17 mouse cellular contexts compared by ENCODE assay signal in the genomic region with DNA sequence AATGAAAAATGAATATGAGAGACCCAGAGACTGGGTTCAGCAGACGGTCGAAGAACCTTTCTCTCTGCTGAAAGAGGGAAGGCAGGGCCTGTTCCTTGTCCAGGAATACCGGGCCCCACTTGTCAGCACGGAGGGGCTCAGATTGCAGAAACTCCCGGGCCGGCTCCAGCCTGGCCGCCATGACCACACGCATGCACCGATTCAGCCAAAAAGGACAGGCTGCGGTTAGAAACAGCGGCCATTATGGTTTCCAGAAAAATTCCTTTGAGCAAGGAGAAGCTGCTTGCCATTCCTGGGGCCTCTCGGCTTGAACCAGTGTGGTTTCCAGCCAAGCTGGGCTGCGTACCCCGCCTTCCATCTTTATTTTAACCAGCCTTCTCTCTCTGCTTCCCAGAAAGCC.
DNase-seq lines count a peak whose midpoint lies in the region; ATAC-seq and TF ChIP-seq lines count a peak whose summit lies in the region.
"Had no signal": no experiment of that assay in that cellular context is flagged by ENCODE, and none has a peak within 500 bp of the region (broad histone marks: within the 10 kb centered on the region; RNA-seq: fewer than 3 reads in every experiment).

No protein-coding gene starts in this region.

- no peak for DNase-seq in forebrain, embryonic 10.5 days (ENCODE audit: extremely low spot score, low spot score)
- no peak for DNase-seq in forebrain, embryonic 14.5 days (ENCODE audit: low spot score)
- DNase-seq in hindbrain, embryonic 10.5 days (ENCODE audit: low spot score) = no peak
- no peak for DNase-seq in hindbrain, postnatal 0 days (ENCODE audit: low spot score)
- DNase-seq in limb, embryonic 14.5 days (ENCODE audit: low spot score) = peak; percentile 32
- no peak for DNase-seq in lung, postnatal 0 days (ENCODE audit: low spot score)
- no peak for DNase-seq in frontal cortex, postnatal 36 days (ENCODE audit: low spot score in 2 of 2)
- DNase-seq: cerebellum, adult 11-12 months; gastrocnemius, postnatal 36 days; left cerebral cortex, postnatal 4 days; lung, adult 18-20 months; thymus, adult 18-20 months had no signal

- no peak for TF ChIP-seq POLR2A in limb, embryonic 14.5 days (IDR thresholded peaks at IDR 0.05; ENCODE audit: borderline replicate concordance, extremely low read depth, insufficient read depth, insufficient read length)

- 90% methylated on average over 14 of the region's 14 CpGs for WGBS in forebrain, embryonic 10.5 days
- WGBS in forebrain, embryonic 14.5 days = 87% methylated on average over 14 of the region's 14 CpGs
- 80% methylated on average over 14 of the region's 14 CpGs for WGBS in hindbrain, embryonic 10.5 days
- WGBS in hindbrain, postnatal 0 days = 80% methylated on average over 14 of the region's 14 CpGs
- 39% methylated on average over 14 of the region's 14 CpGs for WGBS in embryonic facial prominence, embryonic 13.5 days
- WGBS in limb, embryonic 14.5 days = 62% methylated on average over 14 of the region's 14 CpGs
- WGBS in lung, postnatal 0 days = 74% methylated on average over 14 of the region's 14 CpGs

- no peak for ATAC-seq in forebrain, embryonic 14.5 days
- no peak for ATAC-seq in hindbrain, postnatal 0 days
- no peak for ATAC-seq in embryonic facial prominence, embryonic 13.5 days (ENCODE audit: insufficient number of reproducible peaks, insufficient read depth, low FRiP score, low TSS enrichment, low read depth)
- peak; percentile 37; the same call in 1 of the 2 replicates for ATAC-seq in limb, embryonic 14.5 days (ENCODE audit: low FRiP score, low read depth)
- ATAC-seq in lung, postnatal 0 days = no peak
- ATAC-seq: midbrain, embryonic 16.5 days had no signal

- no peak for TF ChIP-seq CTCF in hindbrain, postnatal 0 days (IDR thresholded peaks at IDR 0.05; ENCODE audit: low read depth)
- TF ChIP-seq CTCF in lung, postnatal 0 days (IDR thresholded peaks at IDR 0.05) = no peak

- no peaks in the 10 kb centered on the region for H3K9me3 ChIP-seq in forebrain, embryonic 10.5 days
- H3K9me3 ChIP-seq in forebrain, embryonic 14.5 days (replicated peaks; ENCODE audit: control insufficient read depth, low read length) = no peaks in the 10 kb centered on the region
- 0 out of 2 replicates have a peak, but pooled peaks cover 3% of the 10 kb centered on the region for H3K9me3 ChIP-seq in hindbrain, embryonic 10.5 days
- H3K9me3 ChIP-seq in hindbrain, postnatal 0 days (ENCODE audit: low read length) = no peaks in the 10 kb centered on the region
- H3K9me3 ChIP-seq in embryonic facial prominence, embryonic 13.5 days = 0 out of 2 replicates have a peak, but pooled peaks cover 5% of the 10 kb centered on the region
- H3K9me3 ChIP-seq in limb, embryonic 14.5 days (ENCODE audit: control insufficient read depth, low read length) = no peaks in the 10 kb centered on the region
- no peaks in the 10 kb centered on the region for H3K9me3 ChIP-seq in lung, postnatal 0 days (ENCODE audit: low read length)

- H3K4me2 ChIP-seq in forebrain, embryonic 14.5 days (ENCODE audit: low read length) = no peak overlapping the region
- H3K4me2 ChIP-seq in hindbrain, postnatal 0 days (ENCODE audit: low read depth, low read length) = no peak overlapping the region
- peak overlapping the region; percentile 18; the same call in 1 of the 2 replicates for H3K4me2 ChIP-seq in embryonic facial prominence, embryonic 13.5 days
- no peak overlapping the region for H3K4me2 ChIP-seq in limb, embryonic 14.5 days (replicated peaks; ENCODE audit: low read depth, low read length, severe bottlenecking)
- H3K4me2 ChIP-seq in lung, postnatal 0 days (replicated peaks; ENCODE audit: low read depth, low read length) = no peak overlapping the region

- H3K27ac ChIP-seq in forebrain, embryonic 10.5 days = peak overlapping the region; percentile 11; the same call in 1 of the 2 replicates
- H3K27ac ChIP-seq in forebrain, embryonic 14.5 days (ENCODE audit: low read depth, low read length) = no peak overlapping the region
- peak overlapping the region; percentile 77 for H3K27ac ChIP-seq in hindbrain, embryonic 10.5 days
- no peak overlapping the region for H3K27ac ChIP-seq in hindbrain, postnatal 0 days
- peak overlapping the region; percentile 87 for H3K27ac ChIP-seq in embryonic facial prominence, embryonic 13.5 days
- peak overlapping the region; percentile 70; the same call in 1 of the 2 replicates for H3K27ac ChIP-seq in limb, embryonic 14.5 days (replicated peaks; ENCODE audit: low read depth, low read length)
- H3K27ac ChIP-seq in lung, postnatal 0 days (ENCODE audit: low read length) = no peak overlapping the region
- H3K27ac ChIP-seq: kidney, postnatal 0 days; macrophage had no signal

- no peaks in the 10 kb centered on the region for H3K36me3 ChIP-seq in forebrain, embryonic 10.5 days (replicated peaks)
- H3K36me3 ChIP-seq in forebrain, embryonic 14.5 days (ENCODE audit: control insufficient read depth, insufficient read depth, low read length) = no peaks in the 10 kb centered on the region
- H3K36me3 ChIP-seq in hindbrain, embryonic 10.5 days = no peaks in the 10 kb centered on the region
- H3K36me3 ChIP-seq in hindbrain, postnatal 0 days (ENCODE audit: insufficient read depth, low read length) = no peaks in the 10 kb centered on the region
- no peaks in the 10 kb centered on the region for H3K36me3 ChIP-seq in embryonic facial prominence, embryonic 13.5 days
- no peaks in the 10 kb centered on the region for H3K36me3 ChIP-seq in limb, embryonic 14.5 days (ENCODE audit: control insufficient read depth, insufficient read depth, low read length)
- H3K36me3 ChIP-seq in lung, postnatal 0 days (ENCODE audit: insufficient read depth, low read length) = no peaks in the 10 kb centered on the region

- no peaks in the 10 kb centered on the region for H3K27me3 ChIP-seq in forebrain, embryonic 10.5 days (ENCODE audit: poor library complexity, severe bottlenecking)
- H3K27me3 ChIP-seq in forebrain, embryonic 14.5 days (replicated peaks; ENCODE audit: control insufficient read depth, insufficient read depth, low read length) = no peaks in the 10 kb centered on the region
- peaks cover 3% of the 10 kb centered on the region; the same call in 1 of the 2 replicates for H3K27me3 ChIP-seq in hindbrain, embryonic 10.5 days (ENCODE audit: insufficient read depth, poor library complexity, severe bottlenecking)
- no peaks in the 10 kb centered on the region for H3K27me3 ChIP-seq in hindbrain, postnatal 0 days (ENCODE audit: insufficient read depth, low read length)
- no peaks in the 10 kb centered on the region for H3K27me3 ChIP-seq in embryonic facial prominence, embryonic 13.5 days
- H3K27me3 ChIP-seq in limb, embryonic 14.5 days (ENCODE audit: control insufficient read depth, insufficient read depth, low read length) = no peaks in the 10 kb centered on the region
- H3K27me3 ChIP-seq in lung, postnatal 0 days (replicated peaks; ENCODE audit: insufficient read depth, low read length) = no peaks in the 10 kb centered on the region
- H3K27me3 ChIP-seq: CH12.LX had no signal

- peaks cover 17% of the 10 kb centered on the region for H3K4me1 ChIP-seq in forebrain, embryonic 10.5 days
- H3K4me1 ChIP-seq in forebrain, embryonic 14.5 days (ENCODE audit: control insufficient read depth, insufficient read depth, low read length) = peaks cover 5% of the 10 kb centered on the region; the same call in 1 of the 2 replicates
- H3K4me1 ChIP-seq in hindbrain, embryonic 10.5 days (replicated peaks) = peaks cover 35% of the 10 kb centered on the region
- no peaks in the 10 kb centered on the region for H3K4me1 ChIP-seq in hindbrain, postnatal 0 days (ENCODE audit: insufficient read depth, low read length)
- peaks cover 25% of the 10 kb centered on the region for H3K4me1 ChIP-seq in embryonic facial prominence, embryonic 13.5 days
- no peaks in the 10 kb centered on the region for H3K4me1 ChIP-seq in limb, embryonic 14.5 days (ENCODE audit: control insufficient read depth, insufficient read depth, low read length)
- H3K4me1 ChIP-seq in lung, postnatal 0 days (ENCODE audit: insufficient read depth, low read depth, low read length) = no peaks in the 10 kb centered on the region

- no peak for TF ChIP-seq EP300 in lung, postnatal 0 days (IDR thresholded peaks at IDR 0.05)

- no peak overlapping the region for H3K4me3 ChIP-seq in forebrain, embryonic 10.5 days
- H3K4me3 ChIP-seq in forebrain, embryonic 14.5 days (ENCODE audit: low read depth, low read length) = no peak overlapping the region
- no peak overlapping the region for H3K4me3 ChIP-seq in hindbrain, embryonic 10.5 days
- H3K4me3 ChIP-seq in hindbrain, postnatal 0 days (ENCODE audit: low read length) = no peak overlapping the region
- no peak overlapping the region for H3K4me3 ChIP-seq in embryonic facial prominence, embryonic 13.5 days
- no peak overlapping the region for H3K4me3 ChIP-seq in limb, embryonic 14.5 days (replicated peaks; ENCODE audit: low read length)
- no peak overlapping the region for H3K4me3 ChIP-seq in lung, postnatal 0 days (ENCODE audit: low read depth, low read length)

- no peak overlapping the region for H3K9ac ChIP-seq in forebrain, embryonic 14.5 days (ENCODE audit: low read length)
- no peak overlapping the region for H3K9ac ChIP-seq in hindbrain, postnatal 0 days (replicated peaks; ENCODE audit: low read length)
- H3K9ac ChIP-seq in embryonic facial prominence, embryonic 13.5 days = 0 out of 2 replicates have a peak overlapping the region, but pooled peaks have one; percentile 11
- H3K9ac ChIP-seq in limb, embryonic 14.5 days (ENCODE audit: low read depth, low read length, severe bottlenecking) = no peak overlapping the region
- H3K9ac ChIP-seq in lung, postnatal 0 days (replicated peaks; ENCODE audit: low read depth) = no peak overlapping the region

Comparison
In these comparisons a context has a peak if more than half of its experiments do, and no peak if none do; other contexts are left out.
1. H3K27ac ChIP-seq: peak in forebrain, embryonic 10.5 days (single experiment), hindbrain, embryonic 10.5 days (single experiment), embryonic facial prominence, embryonic 13.5 days (single experiment) and limb, embryonic 14.5 days (single experiment); none in forebrain, embryonic 14.5 days (single experiment), hindbrain, postnatal 0 days (single experiment) and lung, postnatal 0 days (single experiment).